Mouse (Mus musculus) layer of hippocampus, postnatal 14 days (tissue): ENCODE measurements around the gene Rasl10b. TPM values are rescaled to one million over a fixed set of nuclear protein-coding genes. Genes with fewer than 3 reads are reported as not detected.

Experiments used
- DNase-seq, 2 experiments: peaks; one replicate each; pipeline ENCODE4 v3.0.0; 2021 to 2022; ENCODE audit warnings: low spot score in 2 of 2, mixed read lengths in 1 of 2
- long read RNA-seq, 2 experiments: library from polyadenylated mRNA; stranded (forward); transcript quantifications; one replicate each; pipeline ENCODE4 v2.0.0; 2021
- total RNA-seq, 2 experiments: library from RNA; stranded (reverse); gene quantifications; 2 replicates each; pipeline ENCODE4 v1.2.3; 2021

The Rasl10b gene
- 100 to 1,000 TPM; 219 to 224 TPM for total RNA-seq
- long read RNA-seq, experiment 1, transcript Rasl10b-202 (4 exons, 3,156 nt) = major isoform, 58 of 109 reads
- long read RNA-seq, experiment 1, partial matches to known transcripts = 5 of 109 reads
- long read RNA-seq, experiment 1, other reads (novel, unspliced or antisense) = 43 of 109 reads
- long read RNA-seq, experiment 2, transcript Rasl10b-202 (4 exons, 3,156 nt) = major isoform, 62 of 119 reads
- long read RNA-seq, experiment 2, partial matches to known transcripts = 5 of 119 reads
- long read RNA-seq, experiment 2, other reads (novel, unspliced or antisense) = 48 of 119 reads

GRCm38 (mm10) chr11:83409087-83409754, at the start of gene Rasl10b:
TSS of gene Rasl10b (plus strand) at chr11:83409137.
- peak; percentile 46 to 47 for DNase-seq

- no peak for DNase-seq
Measured at GRCm38 (mm10) chr11:83364656-83365055, 44.3 kb upstream of the Rasl10b start.

GRCm38 (mm10) chr11:83371267-83371666, 37.7 kb upstream of the Rasl10b start:
- peak in 1 of 2 experiments; percentile 40 for DNase-seq

GRCm38 (mm10) chr11:83379745-83380341, 29.1 kb upstream of the Rasl10b start:
- no peak for DNase-seq

GRCm38 (mm10) chr11:83382876-83383531, 25.9 kb upstream of the Rasl10b start:
- DNase-seq = no peak

- no peak for DNase-seq
Measured at GRCm38 (mm10) chr11:83383532-83383887, 25.4 kb upstream of the Rasl10b start.

GRCm38 (mm10) chr11:83393062-83393461, 15.9 kb upstream of the Rasl10b start:
- no peak for DNase-seq

GRCm38 (mm10) chr11:83394802-83395439, 14.0 kb upstream of the Rasl10b start:
- DNase-seq = peak in 1 of 2 experiments; percentile 39

- DNase-seq = no peak
Measured at GRCm38 (mm10) chr11:83397626-83398025, 11.3 kb upstream of the Rasl10b start.

GRCm38 (mm10) chr11:83398724-83399123, 10.2 kb upstream of the Rasl10b start:
- DNase-seq = no peak

- no peak for DNase-seq
Measured at GRCm38 (mm10) chr11:83403787-83404186, 5.2 kb upstream of the Rasl10b start.

GRCm38 (mm10) chr11:83406391-83406790, 2.5 kb upstream of the Rasl10b start:
- DNase-seq = no peak

- DNase-seq = no peak
Measured at GRCm38 (mm10) chr11:83408242-83408641, 695 bp upstream of the Rasl10b start.

GRCm38 (mm10) chr11:83409792-83410291, 905 bp downstream of the Rasl10b start:
- DNase-seq = no peak

- DNase-seq = no peak
Measured at GRCm38 (mm10) chr11:83410510-83410909, 1.6 kb downstream of the Rasl10b start.

GRCm38 (mm10) chr11:83417080-83417479, 8.1 kb downstream of the Rasl10b start:
- peak in 1 of 2 experiments; percentile 35 for DNase-seq

- DNase-seq = no peak
Measured at GRCm38 (mm10) chr11:83417708-83418107, 8.8 kb downstream of the Rasl10b start.

- peak; percentile 44 to 61 for DNase-seq
Measured at GRCm38 (mm10) chr11:83418566-83418965, 9.6 kb downstream of the Rasl10b start.

GRCm38 (mm10) chr11:83420338-83420737, 11.4 kb downstream of the Rasl10b start:
- DNase-seq = peak in 1 of 2 experiments; percentile 32

- DNase-seq = no peak
Measured at GRCm38 (mm10) chr11:83421305-83421704, 12.4 kb downstream of the Rasl10b start.

- DNase-seq = peak; percentile 81 to 83
Measured at GRCm38 (mm10) chr11:83424681-83425080, 15.7 kb downstream of the Rasl10b start.
